Mouse (Mus musculus): ENCODE measurements around the gene Lrp3. TPM values are rescaled to one million over a fixed set of nuclear protein-coding genes. Genes with fewer than 3 reads are reported as not detected.

Gene Lrp3
- total and polyA plus RNA-seq, 2 experiments from 2014 or later, result 22.1 to 122 TPM

GRCm38 (mm10) chr7:35215731-35216130 is 433 bp upstream of the Lrp3 start:
- Histone ChIP-seq H3K4me1 (ENCODE audit: insufficient read depth) (peaks cover 3% of the 10 kb centered on the region; the same call in 1 of the 2 replicates), H3K36me3 (ENCODE audit: insufficient read depth) (peaks cover 19% of the 10 kb centered on the region; the same call in 1 of the 2 replicates), H3K27me3 (ENCODE audit: insufficient read depth, low read length) (no peaks in the 10 kb centered on the region), H3K9ac (peak overlapping the region; percentile 97), H3K4me2 (ENCODE audit: low read depth) (peak overlapping the region; percentile 83), H3K27ac (ENCODE audit: low read depth, low read length) (peak overlapping the region; percentile 88), H3K4me3 (ENCODE audit: low read depth, low read length) (peak overlapping the region; percentile 90), H3K9me3 (ENCODE audit: low read length) (no peaks in the 10 kb centered on the region)
- TF ChIP-seq CTCF (IDR thresholded peaks at IDR 0.05; ENCODE audit: low read depth), result no peak
- 35% methylated on average over 5 of the region's 5 CpGs for WGBS
- ATAC-seq (0 out of 2 replicates have a peak, but pooled peaks have one; percentile 8), DNase-seq (no peak)

DNA sequence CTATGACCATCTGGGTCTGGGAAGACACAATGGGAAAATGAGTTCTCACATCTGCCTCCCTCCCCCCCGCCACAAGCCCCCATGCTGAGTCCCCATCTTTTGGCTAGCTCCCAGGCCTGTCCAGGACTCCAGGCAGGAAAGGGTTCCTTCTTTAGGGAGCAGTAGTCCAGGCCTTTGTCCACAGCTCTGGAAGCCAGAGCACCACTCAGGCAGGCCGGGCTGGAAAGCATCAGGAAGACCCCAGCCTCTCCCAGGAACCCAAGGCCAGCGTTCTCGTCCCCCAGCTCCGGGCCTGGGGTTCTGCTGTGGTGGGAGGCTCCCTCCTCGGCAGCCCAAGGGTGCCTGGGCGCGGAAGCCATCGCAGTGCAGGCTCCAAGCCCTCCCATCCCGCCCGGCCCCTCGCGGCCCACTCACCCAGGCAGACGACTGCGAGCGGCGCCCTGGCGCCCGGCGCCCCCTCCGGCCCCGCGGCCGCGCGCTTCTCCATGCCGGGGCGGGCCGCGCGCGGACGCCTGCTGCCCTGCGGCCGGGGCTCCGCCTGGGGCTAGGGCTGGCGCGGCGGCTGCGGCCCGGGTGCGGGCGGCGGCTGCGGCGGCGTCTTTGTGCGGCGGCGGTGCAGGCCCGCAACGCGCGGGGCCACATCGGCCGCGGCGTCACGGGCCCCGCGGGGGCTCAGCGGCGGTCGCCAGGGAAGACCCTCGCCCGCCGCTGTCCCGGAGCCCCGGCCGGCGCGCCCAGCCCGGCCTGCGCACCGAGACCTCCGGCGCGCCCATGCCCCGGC is 666 bp downstream of the Lrp3 start:
- H3K27ac ChIP-seq (ENCODE audit: low read depth, low read length), result peak overlapping the region; percentile 88
- TF ChIP-seq CTCF (IDR thresholded peaks at IDR 0.05; ENCODE audit: low read depth), result no peak
- DNase-seq (peak; percentile 60), ATAC-seq (peak; percentile 69)
- no peaks in the 10 kb centered on the region for H3K27me3 ChIP-seq (ENCODE audit: insufficient read depth, low read length)
- H3K9me3 ChIP-seq (ENCODE audit: low read length), result no peaks in the 10 kb centered on the region
- H3K4me1 ChIP-seq (ENCODE audit: insufficient read depth), result peaks cover 3% of the 10 kb centered on the region; the same call in 1 of the 2 replicates
- H3K36me3 ChIP-seq (ENCODE audit: insufficient read depth), result peaks cover 29% of the 10 kb centered on the region
- 4% methylated on average over 48 of the region's 79 CpGs for WGBS
- peak overlapping the region; percentile 97 for H3K9ac ChIP-seq
- peak overlapping the region; percentile 90 for H3K4me3 ChIP-seq (ENCODE audit: low read depth, low read length)
- peak overlapping the region; percentile 83 for H3K4me2 ChIP-seq (ENCODE audit: low read depth)

GRCm38 (mm10) chr7:35211791-35212190 is 3.5 kb downstream of the Lrp3 start:
- H3K4me3 ChIP-seq (ENCODE audit: low read depth, low read length), result no peak overlapping the region
- TF ChIP-seq CTCF (IDR thresholded peaks at IDR 0.05; ENCODE audit: low read depth), result no peak
- peaks cover 43% of the 10 kb centered on the region for H3K36me3 ChIP-seq (ENCODE audit: insufficient read depth)
- ATAC-seq (no peak), DNase-seq (no peak)
- H3K27me3 ChIP-seq (ENCODE audit: insufficient read depth, low read length), result no peaks in the 10 kb centered on the region
- no peak overlapping the region for H3K9ac ChIP-seq
- no peaks in the 10 kb centered on the region for H3K9me3 ChIP-seq (ENCODE audit: low read length)
- no peak overlapping the region for H3K4me2 ChIP-seq (ENCODE audit: low read depth)
- 96% methylated on average over 4 of the region's 4 CpGs for WGBS
- H3K4me1 ChIP-seq (ENCODE audit: insufficient read depth), result peaks cover 3% of the 10 kb centered on the region; the same call in 1 of the 2 replicates
- H3K27ac ChIP-seq (ENCODE audit: low read depth, low read length), result no peak overlapping the region

GRCm38 (mm10) chr7:35199755-35200154 is 15.5 kb downstream of the Lrp3 start:
- TF ChIP-seq CTCF (IDR thresholded peaks at IDR 0.05; ENCODE audit: low read depth), result no peak
- ATAC-seq, result no peak
- no peak for DNase-seq
- Histone ChIP-seq H3K9ac (no peak overlapping the region), H3K4me3 (ENCODE audit: low read depth, low read length) (no peak overlapping the region), H3K9me3 (ENCODE audit: low read length) (no peaks in the 10 kb centered on the region), H3K27me3 (ENCODE audit: insufficient read depth, low read length) (no peaks in the 10 kb centered on the region), H3K4me2 (ENCODE audit: low read depth) (no peak overlapping the region), H3K27ac (ENCODE audit: low read depth, low read length) (no peak overlapping the region), H3K36me3 (ENCODE audit: insufficient read depth) (peaks cover 64% of the 10 kb centered on the region), H3K4me1 (ENCODE audit: insufficient read depth) (no peaks in the 10 kb centered on the region)

DNA sequence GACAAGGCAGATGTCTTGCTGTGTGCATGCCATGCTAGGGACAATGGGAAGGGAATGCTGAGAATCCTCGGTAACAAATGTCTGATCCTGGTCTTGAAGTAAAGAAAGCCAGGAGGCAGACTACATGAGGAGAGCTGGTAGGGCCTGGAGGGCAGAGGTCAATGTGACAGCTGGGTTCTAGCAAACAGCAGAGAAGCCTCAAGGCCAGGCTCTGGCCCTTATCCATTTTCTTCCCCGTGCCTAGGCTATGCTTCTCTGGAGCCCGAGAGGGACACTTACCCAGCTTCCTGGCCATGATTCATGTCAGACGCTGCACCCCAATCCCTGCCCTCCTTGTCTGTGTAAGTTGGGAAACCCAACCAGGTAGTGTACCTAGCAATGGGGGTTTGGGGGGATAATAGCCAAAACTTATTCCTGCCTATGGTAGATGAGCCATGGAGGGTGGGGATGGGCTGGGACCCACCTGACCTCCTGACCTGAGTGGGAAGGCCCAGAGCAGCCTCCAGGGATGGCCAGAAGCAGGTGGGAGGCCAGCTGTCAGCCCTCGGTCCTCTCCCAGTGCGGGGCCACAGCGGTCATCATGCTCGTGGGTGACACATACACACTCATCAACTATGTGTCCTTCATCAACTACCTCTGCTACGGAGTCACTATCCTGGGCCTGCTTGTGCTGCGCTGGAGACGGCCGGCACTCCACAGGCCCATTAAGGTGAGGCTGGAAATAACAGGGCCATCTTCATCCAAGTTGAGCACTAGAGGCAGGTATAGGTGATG is 16.1 kb downstream of the Lrp3 start:
- no peak for TF ChIP-seq CTCF (IDR thresholded peaks at IDR 0.05; ENCODE audit: low read depth)
- Histone ChIP-seq H3K4me1 (ENCODE audit: insufficient read depth) (no peaks in the 10 kb centered on the region), H3K36me3 (ENCODE audit: insufficient read depth) (peaks cover 58% of the 10 kb centered on the region), H3K4me3 (ENCODE audit: low read depth, low read length) (no peak overlapping the region), H3K9me3 (ENCODE audit: low read length) (no peaks in the 10 kb centered on the region), H3K27me3 (ENCODE audit: insufficient read depth, low read length) (no peaks in the 10 kb centered on the region), H3K9ac (no peak overlapping the region), H3K4me2 (ENCODE audit: low read depth) (no peak overlapping the region), H3K27ac (ENCODE audit: low read depth, low read length) (no peak overlapping the region)
- ATAC-seq, result no peak
- 94% methylated on average over 12 of the region's 12 CpGs for WGBS
- DNase-seq, result no peak

GRCm38 (mm10) chr7:35197022-35197421 is 18.3 kb downstream of the Lrp3 start:
- WGBS, result 78% methylated on average over 2 of the region's 2 CpGs
- H3K27ac ChIP-seq (ENCODE audit: low read depth, low read length), result no peak overlapping the region
- peaks cover 37% of the 10 kb centered on the region for H3K36me3 ChIP-seq (ENCODE audit: insufficient read depth)
- H3K9ac ChIP-seq, result no peak overlapping the region
- ATAC-seq, result no peak
- H3K4me1 ChIP-seq (ENCODE audit: insufficient read depth), result no peaks in the 10 kb centered on the region
- no peaks in the 10 kb centered on the region for H3K9me3 ChIP-seq (ENCODE audit: low read length)
- no peak for DNase-seq
- no peak for TF ChIP-seq CTCF (IDR thresholded peaks at IDR 0.05; ENCODE audit: low read depth)
- no peak overlapping the region for H3K4me3 ChIP-seq (ENCODE audit: low read depth, low read length)
- H3K4me2 ChIP-seq (ENCODE audit: low read depth), result no peak overlapping the region
- H3K27me3 ChIP-seq (ENCODE audit: insufficient read depth, low read length), result no peaks in the 10 kb centered on the region

DNA sequence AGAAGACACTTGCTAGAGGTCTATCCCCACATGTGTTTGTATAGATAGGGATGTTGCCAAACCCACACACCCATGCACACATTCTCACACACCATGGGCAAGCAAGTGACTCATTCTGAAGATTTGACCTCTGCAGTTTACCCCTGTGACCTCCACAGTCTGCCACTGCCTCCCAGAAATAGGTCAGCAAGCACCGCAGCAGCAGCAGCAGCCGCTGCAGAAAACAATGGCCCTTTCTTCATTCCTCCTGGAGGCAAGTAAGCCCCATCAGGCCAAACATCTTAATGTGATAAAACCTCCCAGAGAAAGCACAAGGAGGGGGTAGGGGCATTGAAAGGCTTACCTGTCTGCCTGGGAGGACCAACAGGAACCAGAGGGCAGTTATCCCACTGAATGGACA is 24.0 kb downstream of the Lrp3 start:
- Histone ChIP-seq H3K9ac (no peak overlapping the region), H3K9me3 (ENCODE audit: low read length) (no peaks in the 10 kb centered on the region), H3K4me2 (ENCODE audit: low read depth) (no peak overlapping the region), H3K27ac (ENCODE audit: low read depth, low read length) (no peak overlapping the region), H3K36me3 (ENCODE audit: insufficient read depth) (no peaks in the 10 kb centered on the region), H3K4me1 (ENCODE audit: insufficient read depth) (no peaks in the 10 kb centered on the region), H3K27me3 (ENCODE audit: insufficient read depth, low read length) (peaks cover 20% of the 10 kb centered on the region), H3K4me3 (ENCODE audit: low read depth, low read length) (no peak overlapping the region)
- no peak for ATAC-seq
- DNase-seq, result no peak
- WGBS, result 12% methylated on average over 2 of the region's 2 CpGs
- no peak for TF ChIP-seq CTCF (IDR thresholded peaks at IDR 0.05; ENCODE audit: low read depth)

Data from forebrain, postnatal 0 days (tissue).